Mouse (Mus musculus) liver, adult 2 months (tissue): ENCODE results near the gene Dnah8.

ENCODE experiments used
- CTCF ChIP-seq: fragments of 200-500 bp; IDR thresholded peaks from 2 replicates; pipeline ENCODE4 v1.5.1; 2011; ENCODE audit warnings: low read depth, low read length, control low read depth
- POLR2A ChIP-seq: fragments of 200-500 bp; IDR thresholded peaks from 2 replicates; pipeline ENCODE4 v1.6.1; 2011; ENCODE audit warnings: low read length, control low read depth; ENCODE audit not compliant: insufficient read depth; ENCODE audit errors: extremely low read depth

DNA sequence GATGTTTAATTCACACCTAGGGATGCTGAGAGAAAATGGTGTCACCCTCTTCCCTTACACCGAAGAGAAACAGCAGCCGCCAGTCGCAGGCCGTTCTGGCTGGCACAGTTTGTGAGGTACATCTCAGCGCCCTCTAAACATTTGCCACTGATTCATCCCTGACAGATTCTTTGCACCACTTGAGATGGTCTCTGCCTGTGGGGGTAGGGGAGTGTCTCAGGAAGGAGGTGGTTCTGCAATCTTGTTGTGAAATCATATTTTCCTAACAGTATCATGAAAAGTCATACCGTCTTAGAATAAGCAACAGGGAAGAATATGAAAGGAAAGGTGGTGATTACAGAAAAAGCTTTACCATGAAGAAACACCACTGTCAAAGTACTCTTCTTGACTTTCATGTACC lies 224.7 kb downstream of the Dnah8 start:
- TF ChIP-seq CTCF (no peak), POLR2A (no peak)
